Mouse (Mus musculus): Measurements from ENCODE around the gene Tmem87a.

Tmem87a gene

GRCm38 (mm10) chr2:120360425-120360824 lies 43.5 kb downstream of the Tmem87a start:
- DNase-seq, result no peak

GRCm38 (mm10) chr2:120352682-120353646 lies 50.9 kb downstream of the Tmem87a start, which contains the start of gene Vps39:
TSS of gene Vps39 (minus strand) at chr2:120353137.
- DNase-seq, result peak; percentile 93 to 95

- no peak for DNase-seq
These were observed 52.6 kb downstream of the Tmem87a start for GRCm38 (mm10) chr2:120351321-120351720.

DNA sequence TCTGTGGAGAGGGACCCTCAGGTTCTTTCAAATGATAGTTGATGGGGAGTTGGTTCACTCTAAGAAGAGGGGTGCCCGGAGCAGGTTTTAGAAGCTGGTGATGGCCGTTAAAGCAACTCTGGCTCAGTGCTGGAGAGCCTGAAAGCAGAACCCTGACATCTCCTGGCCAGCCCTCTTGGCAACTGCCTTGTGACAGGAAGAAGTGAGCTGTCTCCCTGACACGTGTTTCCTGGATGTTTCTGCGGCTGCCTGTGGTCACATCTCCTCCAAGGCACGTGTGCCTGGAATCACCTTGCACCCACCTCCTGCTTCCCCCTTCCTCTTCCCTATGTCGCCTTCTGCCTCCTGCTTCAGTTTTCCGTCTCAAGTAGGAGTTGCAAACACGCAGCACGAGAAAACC lies 55.8 kb downstream of the Tmem87a start:
- DNase-seq, result no peak

GRCm38 (mm10) chr2:120341741-120342140 lies 62.2 kb downstream of the Tmem87a start:
- no peak for DNase-seq

GRCm38 (mm10) chr2:120337886-120338285 lies 66.0 kb downstream of the Tmem87a start:
- no peak for DNase-seq

- no peak for DNase-seq
These were observed 72.3 kb downstream of the Tmem87a start for GRCm38 (mm10) chr2:120331575-120331974.

DNA sequence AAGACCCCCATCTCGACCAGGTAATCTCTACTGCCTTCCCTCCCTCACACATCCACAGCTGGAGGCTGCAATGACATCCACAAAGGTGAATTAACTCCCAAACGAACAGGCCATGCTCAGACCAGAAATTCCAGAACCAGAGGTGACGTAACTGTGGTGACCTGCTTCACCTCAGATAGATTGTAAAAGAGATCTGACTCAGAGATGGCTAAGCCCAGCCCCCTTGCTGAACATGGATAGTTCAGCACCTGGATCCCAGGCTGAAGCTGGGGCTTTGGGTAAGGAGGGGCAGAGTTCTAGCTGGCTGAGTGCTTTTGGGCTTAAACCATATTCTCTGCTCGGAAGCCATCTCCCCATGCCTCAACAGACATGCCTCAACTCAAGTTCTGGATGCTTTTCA lies 88.8 kb downstream of the Tmem87a start:
- DNase-seq, result no peak

DNA sequence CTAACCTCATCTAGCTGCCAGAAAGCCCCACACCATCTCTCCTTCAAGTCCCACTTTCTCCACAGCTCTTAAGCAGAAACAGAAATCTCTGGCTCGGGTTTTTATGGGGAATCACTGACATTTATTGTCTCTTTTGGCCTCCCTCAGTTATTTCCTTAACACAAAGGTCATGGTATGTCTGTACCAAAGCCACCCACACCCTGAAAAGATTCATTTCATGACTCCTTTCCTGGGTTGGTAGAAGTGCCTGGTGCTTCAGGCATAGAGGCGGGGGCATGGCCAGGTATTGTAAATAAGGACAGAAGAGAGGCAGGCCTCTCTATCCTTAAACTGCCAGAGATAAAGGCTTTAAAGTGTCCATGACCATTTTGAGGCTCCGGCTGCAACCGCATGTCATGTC lies 89.4 kb downstream of the Tmem87a start:
- DNase-seq, result no peak

DNA sequence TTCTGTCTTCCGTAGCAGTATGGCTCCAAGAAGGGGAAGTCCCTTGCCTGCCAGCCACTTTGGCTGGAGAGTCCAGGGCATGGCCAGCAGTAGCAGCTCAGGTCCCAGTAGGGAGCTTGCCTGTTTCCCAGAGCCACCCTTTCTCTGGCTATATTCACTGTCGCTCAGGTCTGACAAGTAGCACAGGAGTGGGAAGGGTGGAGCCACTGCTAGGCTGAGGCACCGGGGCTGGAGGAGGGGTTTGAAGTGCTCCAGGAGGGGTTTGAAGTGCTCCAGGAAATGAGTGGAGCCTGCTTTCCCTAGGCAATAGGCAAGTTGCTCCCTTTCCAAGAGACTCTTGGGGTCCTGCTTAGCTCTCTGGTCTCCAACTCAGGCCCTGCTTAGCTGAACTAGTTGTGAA lies 89.9 kb downstream of the Tmem87a start, which contains the start of gene Pla2g4f:
Pla2g4f (minus strand) TSS at position 190 of the 400 bp plus-strand sequence.
- DNase-seq, result no peak

GRCm38 (mm10) chr2:120312276-120312825 lies 91.6 kb downstream of the Tmem87a start:
- no peak for DNase-seq

Data from B cell, adult 2 months (primary cell).